Mouse (Mus musculus): Measurements from ENCODE around the gene Slamf6. TPM values are rescaled to one million over a fixed set of nuclear protein-coding genes. Genes with fewer than 3 reads are reported as not detected.
"Not testable (repeated sequence)": the region's sequence is repeated elsewhere in the genome, so short reads cannot be mapped to it uniquely, and the experiment has no call there.

The Slamf6 gene
- polyA plus RNA-seq (2014; fragmentation: Nextera tagmentation; extraction: Ambion mirVana): 0.11 TPM in 1 of 2 replicates, not detected in the other

DNA sequence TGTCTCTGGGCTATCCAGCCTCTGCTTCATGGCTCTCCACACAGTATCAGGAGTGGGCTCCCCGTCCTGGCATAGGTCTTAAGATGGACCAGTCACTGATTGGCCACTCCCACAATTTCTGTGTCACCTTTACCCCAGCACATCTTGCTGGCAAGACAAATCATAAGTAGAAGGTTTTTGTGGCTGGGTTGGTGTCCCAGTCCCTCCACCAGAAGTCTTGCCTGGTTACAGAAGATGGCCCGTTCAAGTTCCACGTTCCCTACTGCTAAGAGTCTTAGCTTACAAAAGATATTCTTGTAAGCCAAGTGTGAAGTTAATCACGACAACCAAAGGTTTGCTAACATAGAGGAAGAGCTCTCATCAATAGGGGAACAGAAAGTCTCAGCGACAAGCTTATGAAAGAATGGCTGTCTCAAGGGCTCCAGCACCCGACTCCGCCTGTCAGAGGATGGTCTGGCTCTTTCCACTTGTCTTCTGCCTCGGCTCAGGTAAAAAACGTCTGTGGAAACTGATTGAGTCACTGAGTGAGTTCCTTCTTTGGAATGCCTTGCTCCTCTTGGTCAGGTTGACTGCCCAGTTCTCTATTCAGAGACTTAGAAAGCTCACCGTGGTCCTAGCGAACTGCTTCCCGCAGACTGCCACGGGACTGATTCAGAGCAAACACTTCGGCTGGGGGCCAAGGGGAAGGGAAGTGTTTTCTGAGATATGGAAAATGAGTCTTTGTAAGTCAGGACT lies at the start of gene Slamf6:
Slamf6 (plus strand) TSS at position 211 of the 735 bp plus-strand sequence.
- ATAC-seq (ENCODE audit: low FRiP score): no peak
- Histone ChIP-seq H3K27ac (ENCODE audit: low read depth, low read length) (no peak within 1 kb of the TSS), H3K4me2 (replicated peaks; ENCODE audit: low read depth, low read length) (no peak within 1 kb of the TSS), H3K27me3 (ENCODE audit: control insufficient read depth, insufficient read depth, low read length) (no peaks in the 10 kb centered on the region), H3K9ac (ENCODE audit: low read depth, low read length) (no peak within 1 kb of the TSS), H3K4me3 (ENCODE audit: low read depth, low read length) (no peak within 1 kb of the TSS), H3K4me1 (replicated peaks; ENCODE audit: control insufficient read depth, insufficient read depth, low read length) (no peaks in the 10 kb centered on the region), H3K9me3 (ENCODE audit: control insufficient read depth, low read length) (no peaks in the 10 kb centered on the region), H3K36me3 (ENCODE audit: control insufficient read depth, insufficient read depth, low read length) (no peaks in the 10 kb centered on the region)
- WGBS: 86% methylated on average over 14 of the region's 14 CpGs
- no peak for DNase-seq (ENCODE audit: low spot score)

DNA sequence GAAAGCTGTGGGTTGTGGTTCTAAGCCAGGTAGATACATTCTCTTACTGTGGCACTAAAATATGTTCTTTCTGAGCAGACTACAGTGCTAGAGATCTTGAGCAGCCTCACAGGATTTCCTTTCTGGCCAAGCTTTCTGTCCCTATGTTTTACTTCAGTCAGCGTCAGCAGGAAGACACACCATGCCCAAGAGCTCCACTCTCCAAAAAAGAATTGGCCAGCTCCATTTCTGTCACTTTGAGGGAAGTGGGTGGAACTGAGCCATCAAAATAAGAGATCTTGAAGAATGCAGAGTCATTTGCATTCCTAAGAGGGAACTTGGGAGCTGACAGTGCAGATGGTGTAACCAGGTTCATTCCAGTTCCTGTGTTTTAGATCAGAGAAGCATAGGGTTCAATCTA lies 30.3 kb upstream of the Slamf6 start:
- WGBS: 93% methylated on average over 1 of the region's 1 CpGs
- ATAC-seq (ENCODE audit: low FRiP score) (no peak), DNase-seq (ENCODE audit: low spot score) (no peak)
- Histone ChIP-seq H3K36me3 (ENCODE audit: control insufficient read depth, insufficient read depth, low read length) (no peaks in the 10 kb centered on the region), H3K4me2 (replicated peaks; ENCODE audit: low read depth, low read length) (no peak overlapping the region), H3K9ac (ENCODE audit: low read depth, low read length) (no peak overlapping the region), H3K4me1 (replicated peaks; ENCODE audit: control insufficient read depth, insufficient read depth, low read length) (no peaks in the 10 kb centered on the region), H3K27me3 (ENCODE audit: control insufficient read depth, insufficient read depth, low read length) (no peaks in the 10 kb centered on the region), H3K4me3 (ENCODE audit: low read depth, low read length) (no peak overlapping the region), H3K27ac (ENCODE audit: low read depth, low read length) (no peak overlapping the region), H3K9me3 (ENCODE audit: control insufficient read depth, low read length) (no peaks in the 10 kb centered on the region)

DNA sequence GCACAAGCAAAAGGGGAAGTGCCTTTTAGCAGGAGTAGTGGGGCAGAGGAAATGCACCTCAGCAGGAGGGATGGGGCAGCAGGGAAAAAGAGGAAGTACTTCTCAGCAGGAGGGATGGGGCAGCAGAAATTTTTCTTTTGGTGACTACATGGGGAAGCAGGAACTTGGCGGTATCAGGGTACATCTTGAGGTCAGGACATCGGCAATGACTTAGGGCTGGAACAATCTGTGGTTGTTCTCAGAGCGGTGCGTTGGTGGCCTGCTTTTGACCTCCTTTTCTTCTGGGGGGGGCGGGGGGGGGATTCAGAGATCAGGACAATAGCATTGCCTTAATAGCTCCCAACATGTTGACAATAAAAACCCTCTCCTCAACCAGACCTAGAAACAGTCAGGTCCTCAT lies 22.0 kb upstream of the Slamf6 start, which contains the start of gene Gm10521:
Gm10521 (plus strand) TSS at position 301 of the 400 bp plus-strand sequence.
- ATAC-seq (ENCODE audit: low FRiP score); H3K27ac ChIP-seq (ENCODE audit: low read depth, low read length): not testable (repeated sequence)
- WGBS: 67% methylated on average over 5 of the region's 5 CpGs

DNA sequence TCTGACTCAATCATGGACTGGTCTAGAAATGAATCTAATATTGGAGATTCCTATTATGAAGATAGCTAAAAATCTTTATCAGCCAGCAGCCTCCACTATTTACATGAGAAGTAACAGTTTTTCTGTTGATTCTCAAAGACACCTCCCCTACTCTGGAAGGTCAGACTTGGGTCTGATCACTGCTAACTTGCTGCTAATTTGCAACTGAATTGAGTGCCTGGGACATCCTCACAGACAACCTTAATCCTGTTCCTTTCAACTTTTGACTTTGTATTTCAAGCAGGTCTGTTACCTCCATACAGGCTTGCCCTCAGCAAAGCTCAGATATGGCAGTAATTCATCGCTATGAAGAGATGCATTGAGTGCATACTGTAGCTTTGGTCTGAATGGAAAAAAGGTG lies 13.3 kb upstream of the Slamf6 start:
- ATAC-seq (ENCODE audit: low FRiP score): no peak
- Histone ChIP-seq H3K4me3 (ENCODE audit: low read depth, low read length) (no peak overlapping the region), H3K27ac (ENCODE audit: low read depth, low read length) (no peak overlapping the region), H3K36me3 (ENCODE audit: control insufficient read depth, insufficient read depth, low read length) (no peaks in the 10 kb centered on the region), H3K9ac (ENCODE audit: low read depth, low read length) (no peak overlapping the region), H3K27me3 (ENCODE audit: control insufficient read depth, insufficient read depth, low read length) (no peaks in the 10 kb centered on the region), H3K4me2 (replicated peaks; ENCODE audit: low read depth, low read length) (no peak overlapping the region), H3K4me1 (replicated peaks; ENCODE audit: control insufficient read depth, insufficient read depth, low read length) (no peaks in the 10 kb centered on the region), H3K9me3 (ENCODE audit: control insufficient read depth, low read length) (no peaks in the 10 kb centered on the region)
- WGBS: 78% methylated on average over 1 of the region's 1 CpGs
- no peak for DNase-seq (ENCODE audit: low spot score)

More for the DNA sequence above, 22.0 kb upstream of the Slamf6 start, which contains the start of gene Gm10521:
- H3K27me3 ChIP-seq (ENCODE audit: control insufficient read depth, insufficient read depth, low read length); H3K36me3 ChIP-seq (ENCODE audit: control insufficient read depth, insufficient read depth, low read length); H3K9ac ChIP-seq (ENCODE audit: low read depth, low read length); DNase-seq (ENCODE audit: low spot score); H3K4me2 ChIP-seq (replicated peaks; ENCODE audit: low read depth, low read length); H3K4me1 ChIP-seq (replicated peaks; ENCODE audit: control insufficient read depth, insufficient read depth, low read length); H3K9me3 ChIP-seq (ENCODE audit: control insufficient read depth, low read length); H3K4me3 ChIP-seq (ENCODE audit: low read depth, low read length): not testable (repeated sequence)

DNA sequence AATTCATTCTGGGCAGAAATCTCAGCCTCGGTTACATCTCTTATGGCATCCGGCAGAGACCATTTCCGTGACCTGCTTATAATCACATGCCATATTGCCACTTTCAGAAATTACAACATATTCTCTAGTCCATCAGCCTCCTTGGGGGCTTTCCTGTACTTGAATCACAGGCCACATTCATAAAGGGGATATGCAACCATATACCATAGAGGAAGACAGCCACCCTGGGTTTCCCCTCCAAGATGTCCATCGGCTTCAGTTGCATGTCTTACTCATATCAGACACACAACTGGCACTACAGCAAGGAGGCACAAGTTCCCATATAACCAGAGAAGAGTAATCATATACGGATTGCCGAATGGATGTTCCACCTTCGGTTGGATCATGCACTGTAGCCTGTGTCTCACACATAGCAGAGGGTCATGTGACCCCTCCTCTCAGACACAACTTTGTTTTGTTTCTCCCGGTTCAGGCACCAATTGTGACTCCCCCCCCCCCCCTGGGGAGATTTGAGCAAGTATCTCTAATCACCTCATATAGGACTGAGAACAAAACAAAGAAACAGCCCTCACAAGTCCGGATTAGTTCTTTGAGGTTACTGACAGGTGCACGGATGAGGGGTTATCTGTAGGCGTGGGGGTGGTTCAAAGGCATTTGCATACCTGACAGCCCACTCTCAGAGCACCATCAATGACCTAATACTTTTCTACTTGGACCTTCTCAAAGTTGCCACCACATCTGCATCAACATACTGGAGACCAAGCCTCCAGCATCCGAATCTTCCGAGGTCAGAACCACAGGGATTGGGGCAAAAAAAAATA lies 1.5 kb upstream of the Slamf6 start:
- no peak for ATAC-seq (ENCODE audit: low FRiP score)
- no peaks in the 10 kb centered on the region for H3K27me3 ChIP-seq (ENCODE audit: control insufficient read depth, insufficient read depth, low read length)
- H3K27ac ChIP-seq (ENCODE audit: low read depth, low read length): no peak overlapping the region
- H3K4me2 ChIP-seq (replicated peaks; ENCODE audit: low read depth, low read length): no peak overlapping the region
- H3K4me3 ChIP-seq (ENCODE audit: low read depth, low read length): no peak overlapping the region
- 82% methylated on average over 13 of the region's 13 CpGs for WGBS
- H3K9ac ChIP-seq (ENCODE audit: low read depth, low read length): no peak overlapping the region
- H3K4me1 ChIP-seq (replicated peaks; ENCODE audit: control insufficient read depth, insufficient read depth, low read length): no peaks in the 10 kb centered on the region
- peaks cover 3% of the 10 kb centered on the region; the same call in 1 of the 2 replicates for H3K9me3 ChIP-seq (ENCODE audit: control insufficient read depth, low read length)
- no peak for DNase-seq (ENCODE audit: low spot score)
- no peaks in the 10 kb centered on the region for H3K36me3 ChIP-seq (ENCODE audit: control insufficient read depth, insufficient read depth, low read length)

DNA sequence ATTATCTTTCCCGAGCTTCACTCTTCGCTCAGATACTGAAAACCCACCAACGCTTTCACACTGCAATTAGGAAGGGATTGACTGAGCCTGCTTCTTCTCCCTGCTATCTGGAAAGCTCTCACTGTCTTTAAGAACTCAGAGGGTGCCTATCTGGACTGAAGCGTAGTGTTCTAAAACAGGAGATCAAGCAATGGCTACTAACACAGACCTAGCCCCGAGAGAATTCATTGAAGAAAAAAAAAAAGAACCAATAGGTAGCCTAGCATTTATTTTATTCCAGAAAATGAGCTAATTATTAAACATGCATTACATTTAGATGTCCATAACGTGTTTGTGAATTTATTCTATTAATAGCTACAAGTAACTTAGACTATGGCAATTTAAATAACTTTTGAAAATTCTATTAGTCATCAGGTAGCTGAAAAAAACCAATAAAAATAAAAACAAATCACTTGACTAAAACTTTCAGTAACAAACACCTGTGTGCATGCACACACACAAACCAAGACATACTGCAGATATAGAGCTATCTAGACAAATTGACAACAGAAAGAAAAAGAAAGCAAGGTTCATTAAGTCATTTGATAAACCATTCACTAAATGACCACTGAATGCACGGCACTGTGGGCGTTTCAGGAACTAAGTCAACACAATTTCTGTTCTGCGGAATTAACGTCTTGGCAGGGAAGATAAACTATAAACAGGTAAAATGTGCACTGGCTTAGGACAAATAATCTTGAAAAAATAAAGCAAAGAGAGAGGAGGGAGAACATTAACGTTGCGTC lies 1.0 kb downstream of the Slamf6 start:
- Histone ChIP-seq H3K9me3 (ENCODE audit: control insufficient read depth, low read length) (no peaks in the 10 kb centered on the region), H3K4me1 (replicated peaks; ENCODE audit: control insufficient read depth, insufficient read depth, low read length) (no peaks in the 10 kb centered on the region), H3K9ac (ENCODE audit: low read depth, low read length) (no peak overlapping the region), H3K4me2 (replicated peaks; ENCODE audit: low read depth, low read length) (no peak overlapping the region), H3K27ac (ENCODE audit: low read depth, low read length) (no peak overlapping the region), H3K4me3 (ENCODE audit: low read depth, low read length) (no peak overlapping the region), H3K27me3 (ENCODE audit: control insufficient read depth, insufficient read depth, low read length) (no peaks in the 10 kb centered on the region), H3K36me3 (ENCODE audit: control insufficient read depth, insufficient read depth, low read length) (no peaks in the 10 kb centered on the region)
- 89% methylated on average over 12 of the region's 12 CpGs for WGBS
- ATAC-seq (ENCODE audit: low FRiP score): no peak
- DNase-seq (ENCODE audit: low spot score): no peak

DNA sequence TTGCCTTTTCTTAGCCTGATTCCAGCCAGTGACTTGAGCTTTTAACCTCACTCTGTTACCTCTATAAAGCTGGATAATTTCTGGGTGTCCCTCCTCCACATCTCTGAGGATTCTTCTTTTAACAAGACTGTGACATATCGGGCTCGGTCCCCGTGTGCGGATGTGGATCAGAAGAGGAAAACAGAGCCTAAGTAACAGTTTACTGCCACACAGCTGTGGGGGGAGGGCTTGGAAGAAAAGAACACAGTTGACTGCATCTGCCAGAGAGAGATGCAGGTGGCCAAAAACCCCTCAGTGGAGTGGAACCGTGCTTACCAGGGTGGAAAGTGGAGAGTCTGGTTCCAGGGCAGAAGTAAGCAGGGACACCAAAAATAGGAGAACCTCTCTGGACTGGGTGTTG lies 1.9 kb downstream of the Slamf6 start:
- Histone ChIP-seq H3K4me3 (ENCODE audit: low read depth, low read length) (no peak overlapping the region), H3K4me1 (replicated peaks; ENCODE audit: control insufficient read depth, insufficient read depth, low read length) (no peaks in the 10 kb centered on the region), H3K27me3 (ENCODE audit: control insufficient read depth, insufficient read depth, low read length) (no peaks in the 10 kb centered on the region), H3K9me3 (ENCODE audit: control insufficient read depth, low read length) (no peaks in the 10 kb centered on the region), H3K4me2 (replicated peaks; ENCODE audit: low read depth, low read length) (no peak overlapping the region), H3K27ac (ENCODE audit: low read depth, low read length) (no peak overlapping the region), H3K9ac (ENCODE audit: low read depth, low read length) (no peak overlapping the region), H3K36me3 (ENCODE audit: control insufficient read depth, insufficient read depth, low read length) (no peaks in the 10 kb centered on the region)
- no peak for ATAC-seq (ENCODE audit: low FRiP score)
- no peak for DNase-seq (ENCODE audit: low spot score)
- WGBS: 85% methylated on average over 5 of the region's 5 CpGs

DNA sequence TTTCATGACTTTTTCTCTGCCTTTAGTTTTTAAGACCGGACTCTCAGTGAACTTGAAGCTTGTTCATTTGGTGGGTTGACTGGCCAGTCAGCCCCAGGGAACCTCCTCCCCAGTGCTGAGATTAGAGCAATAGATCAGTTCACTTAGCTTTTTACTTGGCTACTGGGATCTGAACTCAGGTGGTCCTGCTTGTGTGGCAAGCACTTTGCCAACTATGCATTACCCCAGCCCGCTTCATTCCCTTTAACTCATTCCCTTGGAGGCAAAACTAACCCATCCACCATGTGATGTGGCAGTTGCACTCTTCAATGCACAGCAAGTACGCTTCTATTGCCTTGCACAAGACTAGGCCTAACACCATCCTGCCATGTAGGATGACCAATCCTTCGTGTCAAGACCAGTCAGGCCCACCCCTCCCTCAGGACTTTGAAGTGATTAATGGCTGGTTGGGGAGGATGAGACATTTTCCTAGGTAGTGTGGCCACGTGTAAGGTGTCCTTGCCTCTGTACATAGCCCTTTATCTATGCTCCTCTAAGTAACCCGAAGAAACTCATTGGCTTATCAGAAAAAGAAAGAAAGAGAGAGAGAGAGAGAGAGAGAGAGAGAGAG lies 2.7 kb downstream of the Slamf6 start:
- no peak for DNase-seq (ENCODE audit: low spot score)
- no peaks in the 10 kb centered on the region for H3K9me3 ChIP-seq (ENCODE audit: control insufficient read depth, low read length)
- no peak overlapping the region for H3K4me2 ChIP-seq (replicated peaks; ENCODE audit: low read depth, low read length)
- 87% methylated on average over 6 of the region's 6 CpGs for WGBS
- H3K36me3 ChIP-seq (ENCODE audit: control insufficient read depth, insufficient read depth, low read length): no peaks in the 10 kb centered on the region
- no peaks in the 10 kb centered on the region for H3K27me3 ChIP-seq (ENCODE audit: control insufficient read depth, insufficient read depth, low read length)
- ATAC-seq (ENCODE audit: low FRiP score): no peak
- H3K4me1 ChIP-seq (replicated peaks; ENCODE audit: control insufficient read depth, insufficient read depth, low read length): no peaks in the 10 kb centered on the region
- H3K27ac ChIP-seq (ENCODE audit: low read depth, low read length): no peak overlapping the region
- H3K9ac ChIP-seq (ENCODE audit: low read depth, low read length): no peak overlapping the region
- H3K4me3 ChIP-seq (ENCODE audit: low read depth, low read length): no peak overlapping the region

All from hindbrain, embryonic 11.5 days (tissue).